Mouse (Mus musculus) CD4-positive, CD25-positive, alpha-beta regulatory T cell, adult 4 months (primary cell): Measurements from ENCODE around the gene Rpap3. TPM values are rescaled to one million over a fixed set of nuclear protein-coding genes. Genes with fewer than 3 reads are reported as not detected.

Experiments
- polyA plus RNA-seq, 2 experiments: library from polyadenylated mRNA; unstranded; fragments of 100-300 nt; shearing (Covaris generic); gene quantifications; one replicate each; pipeline ENCODE4 v1.2.1; 2017

The Rpap3 gene
- polyA plus RNA-seq, 2 experiments from 2014 or later: 25.7 to 31.8 TPM

Other genes starting within 250 kb of the Rpap3 start
- gene Endou, start 25.5 kb upstream of the Rpap3 start, polyA plus RNA-seq: under 1 TPM in 1 of 2 experiments, not detected in 1; 0.22 TPM
- 1 to 10 TPM in 1 of 2 experiments, under 1 TPM in 1; 0.31 to 1.5 TPM for gene Rapgef3, start 62.1 kb upstream of the Rpap3 start, polyA plus RNA-seq
- gene Slc48a1, start 72.7 kb upstream of the Rpap3 start, polyA plus RNA-seq: 10 to 100 TPM; 33.9 to 37.1 TPM
- 10 to 100 TPM; 68.2 to 74.2 TPM for gene Hdac7, start 138.7 kb upstream of the Rpap3 start, polyA plus RNA-seq
- under 1 TPM; 0.24 to 0.84 TPM for gene Vdr, start 204.8 kb upstream of the Rpap3 start, polyA plus RNA-seq